Mouse (Mus musculus) limb, embryonic 11.5 days (tissue): ENCODE measurements around the gene Il21r. TPM values are rescaled to one million over a fixed set of nuclear protein-coding genes. Genes with fewer than 3 reads are reported as not detected.

Experiments
- ATAC-seq: fragments of 200-750 bp; cut with Nextera tagmentation; 2 replicates; pipeline ENCODE4 v1.8.0; 2017; ENCODE audit warnings: low read depth; ENCODE audit not compliant: insufficient number of reproducible peaks, low FRiP score, low TSS enrichment
- DNase-seq: peaks from one replicate; pipeline ENCODE4 v3.0.0-alpha.2; 2015; ENCODE audit warnings: low spot score
- H3K27ac ChIP-seq: fragments of 300-500 bp; sonication (generic); replicated peaks from 2 replicates; pipeline ENCODE4 v1.5.1; 2014; ENCODE audit warnings: low read depth, mild to moderate bottlenecking, low read length
- H3K27me3 ChIP-seq: fragments of 300-500 bp; sonication (generic); 2 replicates; pipeline ENCODE4 v1.6.1; 2014; ENCODE audit warnings: mild to moderate bottlenecking, low read length, mixed read lengths; ENCODE audit not compliant: control insufficient read depth, insufficient read depth
- H3K36me3 ChIP-seq: fragments of 300-500 bp; sonication (generic); 2 replicates; pipeline ENCODE4 v1.6.1; 2014; ENCODE audit warnings: mild to moderate bottlenecking, low read length, moderate library complexity, mixed read lengths; ENCODE audit not compliant: control insufficient read depth, insufficient read depth
- H3K4me1 ChIP-seq: fragments of 300-500 bp; sonication (generic); 2 replicates; pipeline ENCODE4 v1.6.1; 2014; ENCODE audit warnings: low read length, mixed read lengths; ENCODE audit not compliant: control insufficient read depth, insufficient read depth
- H3K4me2 ChIP-seq: fragments of 300-500 bp; sonication (generic); 2 replicates; pipeline ENCODE4 v1.6.1; 2014; ENCODE audit warnings: low read depth, mild to moderate bottlenecking, moderate library complexity; ENCODE audit not compliant: severe bottlenecking
- H3K4me3 ChIP-seq: fragments of 300-500 bp; sonication (generic); 2 replicates; pipeline ENCODE4 v1.5.1; 2014; ENCODE audit warnings: low read depth, low read length
- H3K9ac ChIP-seq: fragments of 300-500 bp; sonication (generic); 2 replicates; pipeline ENCODE4 v1.6.1; 2014; ENCODE audit warnings: mild to moderate bottlenecking, low read length
- H3K9me3 ChIP-seq: fragments of 300-500 bp; sonication (generic); 2 replicates; pipeline ENCODE4 v1.6.1; 2016; ENCODE audit warnings: low read length; ENCODE audit not compliant: control insufficient read depth
- WGBS: fragments of 180-500 bp; shearing (Covaris S2); extraction: QIAGEN DNeasy Blood & Tissue Kit; methylation state at CpG from one replicate; pipeline ENCODE4 v1.1.7; 2014; 5-methylcytosine and 5-hydroxymethylcytosine counted together
- polyA plus RNA-seq: library from polyadenylated mRNA; unstranded; fragments of >200 nt; fragmentation: Nextera tagmentation; extraction: Ambion mirVana; gene quantifications from 2 replicates; pipeline ENCODE4 v1.2.1, GENCODE M21; 2014

Il21r gene
- polyA plus RNA-seq, 1 experiment from 2014 or later = 0.20 TPM

- no peak overlapping the region for H3K27ac ChIP-seq
- WGBS = 67% methylated on average over 3 of the region's 3 CpGs
Observed at GRCm38 (mm10) chr7:125578106-125578505, 25.1 kb upstream of the Il21r start.

GRCm38 (mm10) chr7:125579545-125580219, 23.5 kb upstream of the Il21r start:
- Histone ChIP-seq H3K9ac (no peak overlapping the region), H3K4me1 (0 out of 2 replicates have a peak, but pooled peaks cover 4% of the 10 kb centered on the region), H3K36me3 (no peaks in the 10 kb centered on the region), H3K9me3 (no peaks in the 10 kb centered on the region), H3K4me2 (no peak overlapping the region), H3K27ac (no peak overlapping the region), H3K4me3 (no peak overlapping the region), H3K27me3 (no peaks in the 10 kb centered on the region)
- DNase-seq (no peak), ATAC-seq (no peak)
- WGBS = 81% methylated on average over 9 of the region's 9 CpGs

More at GRCm38 (mm10) chr7:125578106-125578505, 25.1 kb upstream of the Il21r start:
- no peak overlapping the region for H3K9ac ChIP-seq
- ATAC-seq = no peak
- H3K36me3 ChIP-seq = no peaks in the 10 kb centered on the region
- no peaks in the 10 kb centered on the region for H3K27me3 ChIP-seq
- H3K4me2 ChIP-seq = no peak overlapping the region
- no peak overlapping the region for H3K4me3 ChIP-seq
- DNase-seq = no peak
- H3K4me1 ChIP-seq = 0 out of 2 replicates have a peak, but pooled peaks cover 4% of the 10 kb centered on the region
- H3K9me3 ChIP-seq = no peaks in the 10 kb centered on the region

GRCm38 (mm10) chr7:125580220-125580549, 23.0 kb upstream of the Il21r start:
- Histone ChIP-seq H3K27me3 (no peaks in the 10 kb centered on the region), H3K4me2 (no peak overlapping the region), H3K4me1 (0 out of 2 replicates have a peak, but pooled peaks cover 4% of the 10 kb centered on the region), H3K9me3 (no peaks in the 10 kb centered on the region), H3K27ac (no peak overlapping the region), H3K4me3 (no peak overlapping the region), H3K9ac (no peak overlapping the region), H3K36me3 (no peaks in the 10 kb centered on the region)
- no peak for ATAC-seq
- no peak for DNase-seq
- WGBS = 88% methylated on average over 1 of the region's 1 CpGs

- Histone ChIP-seq H3K27ac (0 out of 2 replicates have a peak overlapping the region, but pooled peaks have one; percentile 6), H3K4me3 (peak overlapping the region; percentile 28), H3K36me3 (no peaks in the 10 kb centered on the region), H3K4me2 (peak overlapping the region; percentile 82), H3K27me3 (no peaks in the 10 kb centered on the region), H3K9me3 (no peaks in the 10 kb centered on the region), H3K9ac (peak overlapping the region; percentile 55), H3K4me1 (0 out of 2 replicates have a peak, but pooled peaks cover 4% of the 10 kb centered on the region)
- whole genome bisulfite sequencing = 8% methylated on average over 16 of the region's 16 CpGs
- ATAC-seq = no peak
- peak; percentile 62 for DNase-seq
Observed at GRCm38 (mm10) chr7:125580625-125581316, 22.5 kb upstream of the Il21r start.

- WGBS = 4% methylated on average over 21 of the region's 21 CpGs
- H3K4me2 ChIP-seq = peak overlapping the region; percentile 82
- 0 out of 2 replicates have a peak, but pooled peaks cover 4% of the 10 kb centered on the region for H3K4me1 ChIP-seq
- H3K9me3 ChIP-seq = no peaks in the 10 kb centered on the region
- DNase-seq (peak; percentile 94), ATAC-seq (peak; percentile 63)
- H3K27me3 ChIP-seq = no peaks in the 10 kb centered on the region
- H3K36me3 ChIP-seq = no peaks in the 10 kb centered on the region
- peak overlapping the region; percentile 28 for H3K4me3 ChIP-seq
- no peak overlapping the region for H3K27ac ChIP-seq
- peak overlapping the region; percentile 55 for H3K9ac ChIP-seq
Observed at GRCm38 (mm10) chr7:125581317-125581672, 21.9 kb upstream of the Il21r start.

- H3K4me1 ChIP-seq = 0 out of 2 replicates have a peak, but pooled peaks cover 4% of the 10 kb centered on the region
- H3K9ac ChIP-seq = no peak overlapping the region
- no peaks in the 10 kb centered on the region for H3K27me3 ChIP-seq
- ATAC-seq (no peak), DNase-seq (no peak)
- no peak overlapping the region for H3K4me3 ChIP-seq
- WGBS = 71% methylated on average over 6 of the region's 6 CpGs
- no peak overlapping the region for H3K4me2 ChIP-seq
- no peaks in the 10 kb centered on the region for H3K9me3 ChIP-seq
- no peaks in the 10 kb centered on the region for H3K36me3 ChIP-seq
- no peak overlapping the region for H3K27ac ChIP-seq
Observed at GRCm38 (mm10) chr7:125583325-125584004, 19.8 kb upstream of the Il21r start.

GRCm38 (mm10) chr7:125584005-125584369, 19.2 kb upstream of the Il21r start:
- H3K36me3 ChIP-seq = no peaks in the 10 kb centered on the region
- no peak overlapping the region for H3K9ac ChIP-seq
- WGBS = 87% methylated on average over 5 of the region's 5 CpGs
- H3K9me3 ChIP-seq = no peaks in the 10 kb centered on the region
- H3K27me3 ChIP-seq = no peaks in the 10 kb centered on the region
- ATAC-seq (no peak), DNase-seq (no peak)
- no peak overlapping the region for H3K4me3 ChIP-seq
- no peak overlapping the region for H3K4me2 ChIP-seq
- 0 out of 2 replicates have a peak, but pooled peaks cover 4% of the 10 kb centered on the region for H3K4me1 ChIP-seq
- H3K27ac ChIP-seq = no peak overlapping the region

- Histone ChIP-seq H3K4me2 (no peak overlapping the region), H3K9ac (no peak overlapping the region), H3K4me3 (no peak overlapping the region), H3K27me3 (no peaks in the 10 kb centered on the region), H3K27ac (no peak overlapping the region), H3K4me1 (no peaks in the 10 kb centered on the region), H3K9me3 (no peaks in the 10 kb centered on the region), H3K36me3 (no peaks in the 10 kb centered on the region)
- ATAC-seq (no peak), DNase-seq (no peak)
- 95% methylated on average over 23 of the region's 23 CpGs for whole genome bisulfite sequencing
Observed at GRCm38 (mm10) chr7:125586355-125586754, 16.9 kb upstream of the Il21r start.
